Mouse (Mus musculus): ENCODE data around the gene Cox7b. TPM values are rescaled to one million over a fixed set of nuclear protein-coding genes. Genes with fewer than 3 reads are reported as not detected.

The Cox7b gene
- 485 and 539 TPM in 2 replicates for polyA plus RNA-seq (2015; fragmentation: Nextera tagmentation; extraction: Ambion mirVana)

GRCm38 (mm10) chrX:106015571-106016322 is at the start of gene Cox7b:
Gene Cox7b, plus strand, starts transcription at chrX:106015700.

GRCm38 (mm10) chrX:106011465-106012159 is 3.9 kb upstream of the Cox7b start, which contains the start of gene Magt1:
Gene Magt1, minus strand, starts transcription at chrX:106011906.

GRCm38 (mm10) chrX:106026418-106027342 is 11.2 kb downstream of the Cox7b start, which contains the start of gene Atp7a:
Gene Atp7a, plus strand, starts transcription at chrX:106027276.

Other genes with a start within 250 kb of the Cox7b start
- gene Atrx, start 86.3 kb upstream of the Cox7b start, polyA plus RNA-seq (2015; fragmentation: Nextera tagmentation; extraction: Ambion mirVana), result 74.8 and 86.3 TPM in 2 replicates
- 33.1 and 40.3 TPM in 2 replicates for gene Magt1, start 3.8 kb upstream of the Cox7b start, polyA plus RNA-seq (2015; fragmentation: Nextera tagmentation; extraction: Ambion mirVana)
- 13.4 and 16.4 TPM in 2 replicates for gene Atp7a, start 11.6 kb downstream of the Cox7b start, polyA plus RNA-seq (2015; fragmentation: Nextera tagmentation; extraction: Ambion mirVana)
- 1.3 and 3.8 TPM in 2 replicates for gene Tlr13, start 127.5 kb downstream of the Cox7b start, polyA plus RNA-seq (2015; fragmentation: Nextera tagmentation; extraction: Ambion mirVana)
- gene Pgk1, start 171.4 kb downstream of the Cox7b start, polyA plus RNA-seq (2015; fragmentation: Nextera tagmentation; extraction: Ambion mirVana), result 228 and 259 TPM in 2 replicates
- 13.1 and 15.5 TPM in 2 replicates for gene Taf9b, start 205.5 kb downstream of the Cox7b start, polyA plus RNA-seq (2015; fragmentation: Nextera tagmentation; extraction: Ambion mirVana)
- gene Fnd3c2, start 239.7 kb downstream of the Cox7b start, polyA plus RNA-seq (2015; fragmentation: Nextera tagmentation; extraction: Ambion mirVana), result not detected in 2 replicates

Data from urinary bladder, postnatal 0 days (tissue).